Mouse (Mus musculus): ENCODE measurements around the gene Cdhr5. TPM values are rescaled to one million over a fixed set of nuclear protein-coding genes. Genes with fewer than 3 reads are reported as not detected.

Gene Cdhr5
- polyA plus RNA-seq, 1 experiment from 2014 or later, result 0.19 TPM

DNA sequence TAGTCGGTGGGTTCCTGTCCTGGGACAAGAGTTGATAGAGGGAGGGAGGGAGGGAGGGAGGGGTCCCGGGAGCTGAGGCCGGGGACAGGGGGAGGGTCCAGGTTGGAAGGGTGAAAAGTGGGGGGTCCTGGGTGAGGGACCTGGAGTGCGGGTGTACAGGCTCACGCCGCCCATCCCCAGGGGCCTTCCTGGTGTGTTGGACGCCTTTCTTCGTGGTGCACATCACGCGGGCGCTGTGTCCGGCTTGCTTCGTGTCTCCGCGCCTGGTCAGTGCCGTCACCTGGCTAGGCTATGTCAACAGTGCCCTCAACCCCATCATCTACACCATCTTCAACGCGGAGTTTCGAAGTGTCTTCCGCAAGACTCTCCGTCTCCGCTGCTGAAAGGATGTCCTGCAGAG, 17.9 kb upstream of the Cdhr5 start:
- Histone ChIP-seq H3K4me2 (peak overlapping the region; percentile 84), H3K9me3 (no peaks in the 10 kb centered on the region), H3K36me3 (peaks cover 13% of the 10 kb centered on the region), H3K4me1 (peaks cover 29% of the 10 kb centered on the region), H3K9ac (peak overlapping the region; percentile 35; the same call in 1 of the 2 replicates), H3K4me3 (peak overlapping the region; percentile 38), H3K27ac (no peak overlapping the region), H3K27me3 (peaks cover 54% of the 10 kb centered on the region)
- no peak for ATAC-seq (ENCODE audit: insufficient number of reproducible peaks, low FRiP score, low TSS enrichment, low read depth)
- WGBS, result 8% methylated on average over 22 of the region's 22 CpGs

DNA sequence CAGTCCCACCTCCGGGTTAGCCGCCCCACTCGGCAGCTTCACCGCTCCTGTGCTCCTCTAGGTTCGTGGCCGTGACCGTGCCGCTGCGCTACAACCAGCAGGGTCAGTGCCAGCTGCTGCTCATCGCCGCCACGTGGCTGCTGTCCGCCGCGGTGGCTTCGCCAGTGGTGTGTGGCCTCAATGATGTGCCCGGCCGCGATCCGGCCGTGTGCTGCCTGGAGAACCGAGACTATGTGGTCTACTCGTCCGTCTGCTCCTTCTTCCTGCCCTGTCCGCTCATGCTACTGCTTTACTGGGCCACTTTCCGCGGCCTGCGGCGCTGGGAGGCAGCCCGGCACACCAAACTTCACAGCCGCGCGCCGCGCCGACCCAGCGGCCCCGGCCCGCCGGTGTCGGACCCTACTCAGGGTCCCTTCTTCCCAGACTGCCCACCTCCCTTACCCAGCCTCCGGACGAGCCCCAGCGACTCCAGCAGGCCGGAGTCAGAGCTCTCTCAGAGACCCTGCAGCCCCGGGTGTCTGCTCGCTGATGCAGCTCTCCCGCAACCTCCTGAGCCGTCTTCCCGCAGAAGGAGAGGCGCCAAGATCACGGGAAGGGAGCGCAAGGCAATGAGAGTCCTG, 17.4 kb upstream of the Cdhr5 start:
- under 1% methylated on average over 53 of the region's 53 CpGs for WGBS
- H3K27me3 ChIP-seq, result peaks cover 54% of the 10 kb centered on the region
- H3K4me2 ChIP-seq, result peak overlapping the region; percentile 84
- ATAC-seq (ENCODE audit: insufficient number of reproducible peaks, low FRiP score, low TSS enrichment, low read depth), result no peak
- H3K36me3 ChIP-seq, result peaks cover 9% of the 10 kb centered on the region
- no peak overlapping the region for H3K27ac ChIP-seq
- peaks cover 29% of the 10 kb centered on the region for H3K4me1 ChIP-seq
- H3K9ac ChIP-seq, result peak overlapping the region; percentile 35; the same call in 1 of the 2 replicates
- peak overlapping the region; percentile 38 for H3K4me3 ChIP-seq
- H3K9me3 ChIP-seq, result no peaks in the 10 kb centered on the region

DNA sequence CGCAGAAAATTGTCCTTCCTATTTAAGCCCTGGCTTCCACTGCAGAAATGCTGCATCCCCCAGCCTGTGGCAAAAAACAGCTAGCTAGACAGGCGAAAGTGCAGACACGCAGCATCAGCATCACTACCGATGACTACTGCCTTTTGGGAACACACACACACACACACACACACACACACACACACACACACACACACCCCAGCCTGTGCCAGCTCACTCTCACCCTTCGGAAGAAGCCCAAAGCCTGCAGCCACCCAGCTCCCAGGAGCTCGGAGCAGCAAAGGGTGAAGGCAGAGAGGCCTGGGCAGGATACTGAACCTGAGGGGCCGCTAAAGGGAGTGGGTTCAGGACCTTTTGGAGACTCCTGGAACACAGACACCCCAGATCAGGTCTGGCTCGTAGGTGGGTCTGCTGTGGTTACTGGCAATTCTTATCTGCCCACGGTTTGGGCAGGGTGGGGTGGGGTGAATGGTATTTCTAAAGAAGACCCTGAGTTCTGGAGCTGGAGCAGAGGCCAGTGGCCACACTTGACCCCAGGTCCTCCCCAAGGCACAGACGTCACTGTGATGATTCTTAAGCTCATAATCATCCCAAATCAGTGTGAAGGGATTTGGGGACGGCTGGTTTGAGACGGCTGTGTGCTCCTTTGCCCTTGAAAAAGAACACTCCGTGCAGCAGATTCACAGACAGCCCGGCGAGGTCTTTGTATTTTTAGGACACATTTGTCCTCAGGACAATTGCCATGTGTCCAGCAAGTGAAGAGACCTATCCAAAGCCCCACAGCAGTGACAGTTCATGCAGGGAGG, 16.2 kb upstream of the Cdhr5 start:
- Histone ChIP-seq H3K4me3 (peak overlapping the region; percentile 52; the same call in 1 of the 2 replicates), H3K9ac (no peak overlapping the region), H3K4me1 (peaks cover 29% of the 10 kb centered on the region), H3K27ac (no peak overlapping the region), H3K27me3 (peaks cover 54% of the 10 kb centered on the region), H3K36me3 (peaks cover 9% of the 10 kb centered on the region), H3K9me3 (no peaks in the 10 kb centered on the region), H3K4me2 (peak overlapping the region; percentile 94)
- WGBS, result 48% methylated on average over 15 of the region's 15 CpGs
- ATAC-seq (ENCODE audit: insufficient number of reproducible peaks, low FRiP score, low TSS enrichment, low read depth), result no peak

DNA sequence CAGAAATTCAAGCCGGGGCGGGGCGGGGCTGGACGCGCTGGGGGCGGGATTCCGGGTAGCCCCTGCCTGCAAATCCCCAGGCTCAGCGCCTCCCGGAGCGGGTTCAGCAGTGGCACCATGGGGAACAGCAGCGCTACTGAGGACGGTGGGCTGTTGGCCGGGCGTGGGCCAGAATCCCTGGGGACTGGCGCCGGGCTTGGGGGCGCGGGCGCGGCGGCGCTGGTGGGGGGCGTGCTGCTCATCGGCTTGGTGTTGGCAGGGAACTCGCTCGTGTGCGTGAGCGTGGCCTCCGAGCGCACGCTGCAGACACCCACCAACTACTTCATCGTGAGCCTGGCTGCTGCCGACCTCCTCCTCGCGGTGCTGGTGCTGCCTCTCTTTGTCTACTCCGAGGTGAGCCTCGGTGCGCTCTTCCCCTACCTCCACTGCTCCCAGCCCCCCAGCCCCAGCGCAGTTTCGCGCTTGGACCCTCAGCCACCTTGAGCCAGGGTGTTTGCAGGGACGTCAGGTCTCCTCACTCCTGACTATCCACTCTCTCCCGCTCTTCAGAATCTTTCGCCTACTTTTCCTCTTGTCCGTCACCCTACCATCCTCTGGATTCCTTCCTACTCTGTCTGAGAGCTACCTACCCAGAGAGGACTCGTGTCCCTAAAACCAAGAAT, 15.5 kb upstream of the Cdhr5 start, which contains the start of gene Drd4:
TSS of gene Drd4 (plus strand) at position 86 of the 662 bp plus-strand sequence.
- Histone ChIP-seq H3K9ac (peak within 1 kb of the TSS; percentile 17; the same call in 1 of the 2 replicates), H3K36me3 (peaks cover 6% of the 10 kb centered on the region), H3K9me3 (no peaks in the 10 kb centered on the region), H3K27ac (no peak within 1 kb of the TSS), H3K4me3 (peak within 1 kb of the TSS; percentile 52), H3K27me3 (peaks cover 54% of the 10 kb centered on the region), H3K4me1 (peaks cover 29% of the 10 kb centered on the region), H3K4me2 (peak within 1 kb of the TSS; percentile 94)
- 3% methylated on average over 39 of the region's 46 CpGs for whole genome bisulfite sequencing
- peak; percentile 50 for ATAC-seq (ENCODE audit: insufficient number of reproducible peaks, low FRiP score, low TSS enrichment, low read depth)

DNA sequence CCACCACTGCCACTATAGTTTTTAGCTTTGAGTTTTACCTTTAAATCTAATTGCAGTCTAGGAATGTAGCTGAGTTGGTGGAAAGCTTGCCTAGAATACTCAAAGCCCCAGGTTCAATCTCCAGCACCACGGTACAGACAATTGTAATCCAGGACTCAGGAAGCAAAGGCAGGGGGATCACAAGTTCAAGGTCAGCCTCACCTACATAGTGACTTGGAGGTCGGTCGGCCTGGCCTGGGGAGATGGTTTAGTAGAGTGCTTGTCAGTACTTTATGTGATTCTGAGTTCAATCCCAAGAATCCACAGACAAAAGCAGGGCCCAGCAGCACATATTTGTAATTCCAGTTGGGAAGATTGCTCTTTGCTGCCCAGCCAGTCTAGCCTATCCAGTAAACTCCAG, 11.5 kb upstream of the Cdhr5 start:
- H3K4me2 ChIP-seq, result no peak overlapping the region
- no peak overlapping the region for H3K4me3 ChIP-seq
- peaks cover 16% of the 10 kb centered on the region for H3K4me1 ChIP-seq
- no peaks in the 10 kb centered on the region for H3K36me3 ChIP-seq
- H3K9me3 ChIP-seq, result no peaks in the 10 kb centered on the region
- no peak overlapping the region for H3K9ac ChIP-seq
- H3K27ac ChIP-seq, result no peak overlapping the region
- ATAC-seq (ENCODE audit: insufficient number of reproducible peaks, low FRiP score, low TSS enrichment, low read depth), result no peak
- WGBS, result 89% methylated on average over 3 of the region's 3 CpGs
- H3K27me3 ChIP-seq, result peaks cover 20% of the 10 kb centered on the region

DNA sequence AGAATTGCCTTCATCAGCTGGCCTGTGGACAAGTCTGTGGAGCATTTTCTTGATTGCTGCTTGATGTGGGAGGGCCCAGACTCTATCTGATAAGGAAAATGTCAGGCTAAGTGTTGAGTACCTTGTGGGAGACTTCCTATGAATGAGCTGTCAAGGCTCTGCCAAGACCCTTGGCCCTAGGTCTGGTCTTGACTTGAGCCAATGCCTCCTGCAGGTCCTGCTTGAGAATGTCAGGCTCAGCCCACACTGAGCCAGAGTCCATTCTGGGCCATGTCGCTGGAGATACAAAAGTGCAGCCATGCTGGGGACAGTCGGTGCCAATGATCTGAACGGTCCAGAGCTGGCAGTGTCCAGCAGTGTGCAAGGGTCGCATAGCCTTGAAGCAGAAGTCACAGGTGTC, 6.2 kb upstream of the Cdhr5 start:
- H3K4me1 ChIP-seq, result peaks cover 9% of the 10 kb centered on the region
- no peak overlapping the region for H3K4me3 ChIP-seq
- no peaks in the 10 kb centered on the region for H3K9me3 ChIP-seq
- 83% methylated on average over 4 of the region's 4 CpGs for WGBS
- H3K27ac ChIP-seq, result no peak overlapping the region
- H3K4me2 ChIP-seq, result no peak overlapping the region
- ATAC-seq (ENCODE audit: insufficient number of reproducible peaks, low FRiP score, low TSS enrichment, low read depth), result no peak
- H3K36me3 ChIP-seq, result no peaks in the 10 kb centered on the region
- no peak overlapping the region for H3K9ac ChIP-seq
- H3K27me3 ChIP-seq, result 0 out of 2 replicates have a peak, but pooled peaks cover 4% of the 10 kb centered on the region

DNA sequence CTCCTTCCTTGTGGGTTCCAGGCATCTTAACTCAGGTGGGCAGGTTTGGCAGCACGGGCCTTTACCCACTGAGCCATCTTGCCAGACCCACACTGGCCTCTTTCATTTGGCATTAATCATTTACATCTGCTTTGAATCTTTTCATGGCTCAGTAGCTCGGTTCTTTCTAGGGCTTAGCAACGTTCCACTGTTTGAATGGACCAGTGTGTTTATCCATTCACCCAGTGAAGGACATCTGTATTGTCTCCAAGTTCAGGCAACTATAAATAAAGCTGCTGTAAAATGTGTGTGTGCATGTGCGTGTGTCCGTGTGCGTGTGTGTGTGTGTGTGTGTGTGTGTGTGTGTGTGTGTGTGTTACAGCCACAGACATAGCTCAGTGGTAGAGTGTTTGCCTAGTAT, 4.9 kb upstream of the Cdhr5 start:
- no peak overlapping the region for H3K27ac ChIP-seq
- 68% methylated on average over 6 of the region's 6 CpGs for WGBS
- 0 out of 2 replicates have a peak, but pooled peaks cover 4% of the 10 kb centered on the region for H3K27me3 ChIP-seq
- no peak overlapping the region for H3K4me2 ChIP-seq
- no peak overlapping the region for H3K4me3 ChIP-seq
- no peaks in the 10 kb centered on the region for H3K36me3 ChIP-seq
- H3K9me3 ChIP-seq, result no peaks in the 10 kb centered on the region
- peaks cover 9% of the 10 kb centered on the region for H3K4me1 ChIP-seq
- ATAC-seq (ENCODE audit: insufficient number of reproducible peaks, low FRiP score, low TSS enrichment, low read depth), result no peak
- H3K9ac ChIP-seq, result no peak overlapping the region

DNA sequence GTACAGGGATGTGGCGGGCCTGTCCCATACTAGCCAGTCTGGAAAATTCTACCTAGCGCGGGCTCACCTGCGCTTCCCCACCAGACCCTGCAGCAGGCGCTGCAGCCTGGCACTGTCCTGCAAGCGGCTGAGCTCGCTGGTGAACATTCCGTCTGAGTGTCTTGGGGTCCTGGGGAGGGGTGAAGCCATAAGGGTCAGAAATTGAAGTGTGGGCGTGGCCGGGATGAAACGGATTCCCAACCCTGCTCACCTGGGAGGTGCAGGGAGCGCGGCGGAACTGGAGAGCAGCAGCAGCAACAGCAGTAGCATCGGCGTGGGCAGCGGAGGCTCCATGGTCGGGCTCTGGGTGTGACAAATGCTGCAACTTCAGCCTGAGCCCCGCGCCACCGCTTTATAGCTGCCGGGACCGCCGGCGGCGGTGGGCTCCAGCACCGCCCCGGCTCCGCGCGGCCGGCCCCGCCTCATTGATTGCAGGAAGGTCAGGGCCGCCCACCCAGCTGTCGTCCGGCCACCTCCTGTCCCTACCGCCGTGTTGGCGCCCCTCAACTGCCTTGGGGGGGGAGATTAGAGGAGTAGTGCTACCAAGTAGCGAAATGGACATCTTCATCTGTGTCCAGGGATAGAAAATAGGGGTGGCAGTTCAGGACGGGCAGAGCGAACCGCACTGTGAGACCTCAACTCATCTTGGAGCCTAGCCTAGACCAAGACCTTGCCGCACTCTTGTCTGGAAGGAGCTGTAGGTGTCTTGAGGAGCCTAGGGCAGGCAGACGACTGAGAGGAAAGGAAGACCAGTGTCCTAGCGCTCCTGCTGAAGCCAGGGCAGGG, 2.4 kb upstream of the Cdhr5 start, which contains the start of gene Sct:
TSS of gene Sct (minus strand) at position 368 of the 825 bp plus-strand sequence.
- H3K9ac ChIP-seq, result peak within 1 kb of the TSS; percentile 37
- WGBS, result 2% methylated on average over 46 of the region's 46 CpGs
- peak; percentile 12; the same call in 1 of the 2 replicates for ATAC-seq (ENCODE audit: insufficient number of reproducible peaks, low FRiP score, low TSS enrichment, low read depth)

DNA sequence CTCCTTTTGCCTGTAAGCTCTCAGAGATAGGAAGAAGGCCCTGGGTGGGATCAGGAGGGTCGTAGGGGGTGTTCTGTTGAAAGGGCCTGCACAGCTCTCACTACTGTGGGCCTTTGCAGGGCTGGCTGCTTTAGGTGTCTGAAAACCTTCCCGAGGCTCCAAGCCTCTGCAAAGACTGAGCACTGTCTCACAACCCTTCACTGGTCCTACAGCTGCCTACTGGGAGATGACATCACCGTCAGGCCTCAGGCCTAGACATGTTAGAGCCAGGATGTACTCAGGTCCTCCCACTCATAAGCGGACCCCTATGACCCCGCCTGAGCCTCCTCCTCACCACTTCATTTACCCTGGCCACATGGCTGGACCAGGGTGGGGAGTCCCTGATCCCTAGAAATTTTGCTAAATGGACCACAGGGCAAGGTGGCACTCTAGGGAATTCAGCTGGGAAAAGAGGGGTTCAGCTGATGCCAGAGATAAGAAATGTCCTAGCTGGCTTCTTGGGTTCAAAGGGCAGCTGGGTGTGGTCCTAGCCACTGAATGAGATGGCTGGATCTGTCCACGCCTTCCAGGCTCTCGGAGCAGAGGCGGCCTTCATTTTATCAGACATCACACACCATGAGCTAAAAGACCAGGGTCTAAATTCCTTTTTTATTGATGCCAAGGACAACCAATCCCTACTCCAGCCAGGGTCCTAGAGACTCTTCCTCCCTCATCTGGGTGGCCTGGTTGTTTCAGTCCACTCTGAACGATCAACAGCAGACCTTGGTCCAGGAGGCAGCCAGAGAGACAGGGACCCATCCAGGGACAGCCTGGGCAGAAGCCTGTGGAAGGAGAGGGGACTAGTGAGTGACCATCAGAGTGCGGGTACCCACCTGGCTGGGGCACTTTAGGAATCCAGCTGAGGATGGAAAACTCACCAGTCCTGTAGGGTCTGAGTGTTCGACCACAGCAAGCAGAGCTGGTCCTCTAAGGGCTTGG, 1.4 kb upstream of the Cdhr5 start:
- WGBS, result 69% methylated on average over 11 of the region's 11 CpGs
- no peak overlapping the region for H3K4me2 ChIP-seq
- H3K27me3 ChIP-seq, result 0 out of 2 replicates have a peak, but pooled peaks cover 4% of the 10 kb centered on the region
- H3K27ac ChIP-seq, result no peak overlapping the region
- H3K9me3 ChIP-seq, result no peaks in the 10 kb centered on the region
- no peak overlapping the region for H3K9ac ChIP-seq
- H3K4me1 ChIP-seq, result peaks cover 9% of the 10 kb centered on the region
- H3K36me3 ChIP-seq, result no peaks in the 10 kb centered on the region
- peak overlapping the region; percentile 47; the same call in 1 of the 2 replicates for H3K4me3 ChIP-seq
- no peak; the same call in 1 of the 2 replicates for ATAC-seq (ENCODE audit: insufficient number of reproducible peaks, low FRiP score, low TSS enrichment, low read depth)

More for the DNA sequence above, 2.4 kb upstream of the Cdhr5 start, which contains the start of gene Sct:
- Histone ChIP-seq H3K27me3 (0 out of 2 replicates have a peak, but pooled peaks cover 4% of the 10 kb centered on the region), H3K4me2 (peak within 1 kb of the TSS; percentile 90), H3K4me1 (peaks cover 9% of the 10 kb centered on the region), H3K9me3 (no peaks in the 10 kb centered on the region), H3K36me3 (no peaks in the 10 kb centered on the region), H3K27ac (no peak within 1 kb of the TSS), H3K4me3 (peak within 1 kb of the TSS; percentile 47)

DNA sequence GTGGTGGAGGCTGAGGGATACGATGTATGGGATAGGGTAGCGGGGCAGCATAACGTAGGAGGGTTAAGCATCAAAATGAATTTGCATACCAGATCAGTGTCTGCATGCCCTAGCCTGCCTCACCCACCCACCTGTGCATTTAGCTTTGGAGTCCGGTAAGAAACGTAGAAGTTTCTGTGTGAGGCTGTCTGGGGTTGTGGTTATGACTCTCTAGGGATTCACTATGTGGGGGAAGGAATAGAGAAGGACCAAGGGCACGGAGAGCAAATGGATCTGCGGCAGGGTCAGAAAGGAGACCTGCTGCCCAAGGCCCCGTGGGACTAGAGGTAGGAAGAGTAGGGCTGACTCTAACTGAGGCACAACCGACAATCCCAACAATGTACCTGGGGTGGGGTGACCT, 1.2 kb downstream of the Cdhr5 start:
- no peaks in the 10 kb centered on the region for H3K9me3 ChIP-seq
- no peak overlapping the region for H3K4me2 ChIP-seq
- H3K27me3 ChIP-seq, result 0 out of 2 replicates have a peak, but pooled peaks cover 4% of the 10 kb centered on the region
- H3K4me1 ChIP-seq, result peaks cover 9% of the 10 kb centered on the region
- no peak overlapping the region for H3K9ac ChIP-seq
- no peak for ATAC-seq (ENCODE audit: insufficient number of reproducible peaks, low FRiP score, low TSS enrichment, low read depth)
- no peak overlapping the region for H3K4me3 ChIP-seq
- H3K36me3 ChIP-seq, result no peaks in the 10 kb centered on the region
- H3K27ac ChIP-seq, result no peak overlapping the region
- WGBS, result 67% methylated on average over 9 of the region's 9 CpGs
